Mouse (Mus musculus): ENCODE results near the gene Serpinc1. TPM values are rescaled to one million over a fixed set of nuclear protein-coding genes. Genes with fewer than 3 reads are reported as not detected.

The Serpinc1 gene
- polyA plus RNA-seq, 1 experiment from 2014 or later: 2.3 TPM

- peaks cover 24% of the 10 kb centered on the region for H3K36me3 ChIP-seq
Measured at GRCm38 (mm10) chr1:161037599-161037998, 59.2 kb downstream of the Serpinc1 start.

GRCm38 (mm10) chr1:161038004-161038403, 59.6 kb downstream of the Serpinc1 start:
- Histone ChIP-seq H3K4me2 (peak overlapping the region; percentile 67), H3K27me3 (no peaks in the 10 kb centered on the region), H3K36me3 (peaks cover 24% of the 10 kb centered on the region), H3K4me3 (peak overlapping the region; percentile 64), H3K4me1 (peaks cover 14% of the 10 kb centered on the region; the same call in 1 of the 2 replicates), H3K9me3 (no peaks in the 10 kb centered on the region), H3K27ac (0 out of 2 replicates have a peak overlapping the region, but pooled peaks have one; percentile 3), H3K9ac (no peak overlapping the region)
- no peak for ATAC-seq (ENCODE audit: borderline replicate concordance, extremely low read depth, low FRiP score, low TSS enrichment)
- 27% methylated on average over 3 of the region's 3 CpGs for WGBS

More at GRCm38 (mm10) chr1:161037599-161037998, 59.2 kb downstream of the Serpinc1 start:
- Histone ChIP-seq H3K9ac (peak overlapping the region; percentile 31), H3K4me3 (peak overlapping the region; percentile 64), H3K27me3 (no peaks in the 10 kb centered on the region), H3K4me1 (peaks cover 17% of the 10 kb centered on the region; the same call in 1 of the 2 replicates), H3K4me2 (peak overlapping the region; percentile 67), H3K9me3 (no peaks in the 10 kb centered on the region), H3K27ac (no peak overlapping the region; the same call in 1 of the 2 replicates)
- WGBS: 15% methylated on average over 3 of the region's 3 CpGs
- ATAC-seq (ENCODE audit: borderline replicate concordance, extremely low read depth, low FRiP score, low TSS enrichment): no peak

GRCm38 (mm10) chr1:161038968-161039721, 60.8 kb downstream of the Serpinc1 start:
- H3K4me3 ChIP-seq: no peak overlapping the region
- H3K4me2 ChIP-seq: no peak overlapping the region
- no peak for ATAC-seq (ENCODE audit: borderline replicate concordance, extremely low read depth, low FRiP score, low TSS enrichment)
- no peak overlapping the region for H3K9ac ChIP-seq
- no peaks in the 10 kb centered on the region for H3K27me3 ChIP-seq
- WGBS: 14% methylated on average over 3 of the region's 3 CpGs
- H3K9me3 ChIP-seq: no peaks in the 10 kb centered on the region
- peaks cover 6% of the 10 kb centered on the region; the same call in 1 of the 2 replicates for H3K4me1 ChIP-seq
- H3K27ac ChIP-seq: no peak overlapping the region
- peaks cover 27% of the 10 kb centered on the region for H3K36me3 ChIP-seq

GRCm38 (mm10) chr1:161039741-161040425, 61.5 kb downstream of the Serpinc1 start:
- no peak overlapping the region for H3K4me2 ChIP-seq
- H3K27ac ChIP-seq: peak overlapping the region; percentile 67
- H3K36me3 ChIP-seq: peaks cover 34% of the 10 kb centered on the region
- no peak overlapping the region for H3K4me3 ChIP-seq
- H3K4me1 ChIP-seq: peaks cover 6% of the 10 kb centered on the region; the same call in 1 of the 2 replicates
- H3K27me3 ChIP-seq: no peaks in the 10 kb centered on the region
- H3K9ac ChIP-seq: no peak overlapping the region
- peak; percentile 53; the same call in 1 of the 2 replicates for ATAC-seq (ENCODE audit: borderline replicate concordance, extremely low read depth, low FRiP score, low TSS enrichment)
- 8% methylated on average over 3 of the region's 3 CpGs for WGBS
- no peaks in the 10 kb centered on the region for H3K9me3 ChIP-seq

- H3K4me1 ChIP-seq: peaks cover 6% of the 10 kb centered on the region; the same call in 1 of the 2 replicates
- H3K4me3 ChIP-seq: no peak overlapping the region
- peaks cover 39% of the 10 kb centered on the region for H3K36me3 ChIP-seq
- H3K9ac ChIP-seq: no peak overlapping the region
- peak overlapping the region; percentile 67 for H3K27ac ChIP-seq
- H3K4me2 ChIP-seq: no peak overlapping the region
- no peak for ATAC-seq (ENCODE audit: borderline replicate concordance, extremely low read depth, low FRiP score, low TSS enrichment)
- H3K9me3 ChIP-seq: no peaks in the 10 kb centered on the region
- H3K27me3 ChIP-seq: no peaks in the 10 kb centered on the region
- WGBS: 44% methylated on average over 1 of the region's 1 CpGs
Measured at GRCm38 (mm10) chr1:161040426-161040770, 62.0 kb downstream of the Serpinc1 start.

- H3K9ac ChIP-seq: no peak overlapping the region
- ATAC-seq (ENCODE audit: borderline replicate concordance, extremely low read depth, low FRiP score, low TSS enrichment): no peak
- H3K4me2 ChIP-seq: no peak overlapping the region
- H3K36me3 ChIP-seq: peaks cover 40% of the 10 kb centered on the region
- H3K4me3 ChIP-seq: no peak overlapping the region
- no peak overlapping the region for H3K27ac ChIP-seq
- no peaks in the 10 kb centered on the region for H3K27me3 ChIP-seq
- H3K9me3 ChIP-seq: no peaks in the 10 kb centered on the region
- H3K4me1 ChIP-seq: peaks cover 6% of the 10 kb centered on the region; the same call in 1 of the 2 replicates
Measured at GRCm38 (mm10) chr1:161040855-161041254, 62.5 kb downstream of the Serpinc1 start.

GRCm38 (mm10) chr1:161041261-161042020, 63.1 kb downstream of the Serpinc1 start:
- Histone ChIP-seq H3K27me3 (no peaks in the 10 kb centered on the region), H3K4me3 (no peak overlapping the region), H3K9ac (no peak overlapping the region), H3K4me2 (no peak overlapping the region), H3K27ac (no peak overlapping the region), H3K9me3 (no peaks in the 10 kb centered on the region), H3K4me1 (peaks cover 6% of the 10 kb centered on the region; the same call in 1 of the 2 replicates), H3K36me3 (peaks cover 39% of the 10 kb centered on the region)
- WGBS: 83% methylated on average over 7 of the region's 7 CpGs
- ATAC-seq (ENCODE audit: borderline replicate concordance, extremely low read depth, low FRiP score, low TSS enrichment): no peak

GRCm38 (mm10) chr1:161046972-161047371, 68.6 kb downstream of the Serpinc1 start:
- Histone ChIP-seq H3K4me2 (no peak overlapping the region), H3K4me3 (no peak overlapping the region), H3K9ac (no peak overlapping the region), H3K36me3 (peaks cover 39% of the 10 kb centered on the region), H3K4me1 (no peaks in the 10 kb centered on the region), H3K9me3 (no peaks in the 10 kb centered on the region), H3K27me3 (no peaks in the 10 kb centered on the region), H3K27ac (no peak overlapping the region)
- ATAC-seq (ENCODE audit: borderline replicate concordance, extremely low read depth, low FRiP score, low TSS enrichment): no peak
- 75% methylated on average over 3 of the region's 3 CpGs for WGBS

Other genes with a start within 250 kb of the Serpinc1 start
- gene Rabgap1l, start 185.4 kb upstream of the Serpinc1 start, polyA plus RNA-seq (2015; fragmentation: Nextera tagmentation; extraction: Ambion mirVana): 22.7 and 24.0 TPM in 2 replicates
- gene Rc3h1, start 72.2 kb upstream of the Serpinc1 start, polyA plus RNA-seq (2015; fragmentation: Nextera tagmentation; extraction: Ambion mirVana): 7.9 and 9.8 TPM in 2 replicates
- gene Zbtb37, start 56.3 kb downstream of the Serpinc1 start, polyA plus RNA-seq (2015; fragmentation: Nextera tagmentation; extraction: Ambion mirVana): 8.1 and 9.0 TPM in 2 replicates
- gene Dars2, start 92.1 kb downstream of the Serpinc1 start, polyA plus RNA-seq (2015; fragmentation: Nextera tagmentation; extraction: Ambion mirVana): 34.3 and 35.1 TPM in 2 replicates
- gene Cenpl, start 92.1 kb downstream of the Serpinc1 start, polyA plus RNA-seq (2015; fragmentation: Nextera tagmentation; extraction: Ambion mirVana): 35.4 and 35.9 TPM in 2 replicates
- 15.9 and 16.0 TPM in 2 replicates for gene Klhl20, start 152.9 kb downstream of the Serpinc1 start, polyA plus RNA-seq (2015; fragmentation: Nextera tagmentation; extraction: Ambion mirVana)
- gene Ankrd45, start 164.1 kb downstream of the Serpinc1 start, polyA plus RNA-seq (2015; fragmentation: Nextera tagmentation; extraction: Ambion mirVana): 0.83 and 1.0 TPM in 2 replicates
- not detected in 2 replicates for gene Tex50, start 180.7 kb downstream of the Serpinc1 start, polyA plus RNA-seq (2015; fragmentation: Nextera tagmentation; extraction: Ambion mirVana)

Data from lung, embryonic 15.5 days (tissue).